Mouse (Mus musculus) embryo, embryonic 10 days (tissue): ENCODE results near the gene H2-M11.

Experiments
- DNase-seq: peaks from one replicate; pipeline ENCODE4 v3.0.0-alpha.2; 2015; ENCODE audit warnings: low spot score

H2-M11 gene

GRCm38 (mm10) chr17:36546775-36547174, at the start of gene H2-M11:
Gene H2-M11, plus strand, starts transcription at chr17:36547075.
- no peak for DNase-seq

- DNase-seq = no peak
Observed at GRCm38 (mm10) chr17:36500435-36500834, 46.4 kb upstream of the H2-M11 start.

GRCm38 (mm10) chr17:36503910-36504309, 43.0 kb upstream of the H2-M11 start:
- no peak for DNase-seq
